Mouse (Mus musculus) embryonic fibroblast, embryonic 13.5 days (primary cell): ENCODE results near the gene Cnih1.

ENCODE experiments used
- CTCF ChIP-seq: IDR thresholded peaks from 2 replicates; pipeline ENCODE4 v1.5.1; 2011; ENCODE audit warnings: mild to moderate bottlenecking, control low read depth, low read length, moderate library complexity, borderline replicate concordance; ENCODE audit not compliant: insufficient read depth
- POLR2A ChIP-seq: IDR thresholded peaks from 2 replicates; pipeline ENCODE4 v1.6.1; 2011; ENCODE audit warnings: low read depth, mild to moderate bottlenecking, control low read depth, low read length, moderate library complexity

DNA sequence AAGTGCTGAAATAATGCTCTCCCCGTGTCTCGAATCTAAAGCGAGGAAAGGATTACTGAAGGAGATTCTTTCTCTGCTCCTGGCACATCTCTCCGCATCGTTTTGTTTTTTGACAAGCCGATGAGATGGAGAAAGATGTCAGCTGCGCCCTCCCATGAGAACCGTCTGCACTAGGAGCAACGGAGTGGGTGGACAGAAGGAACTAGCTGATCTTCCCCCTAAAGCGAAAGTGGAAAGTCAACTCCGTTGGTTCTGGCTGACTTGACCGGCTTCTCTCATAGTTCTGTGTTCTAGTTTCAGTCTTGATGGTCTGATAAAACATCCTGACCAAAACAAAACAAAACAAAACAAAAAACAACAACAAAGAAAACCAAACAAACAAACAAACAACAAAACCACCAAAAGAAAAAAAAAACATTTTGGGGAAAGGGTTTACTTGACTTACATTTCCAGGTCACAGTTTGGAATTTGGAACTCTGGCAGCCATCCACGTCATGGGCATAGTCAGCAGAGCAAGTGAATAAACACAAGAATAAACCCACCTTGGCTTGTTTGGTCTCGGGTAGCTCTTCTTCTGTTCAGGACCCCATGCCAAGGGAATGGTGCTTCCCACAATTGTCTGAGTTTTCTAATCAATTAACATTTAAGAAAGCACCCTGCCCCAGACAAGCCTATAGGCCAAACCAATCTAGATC, 53.3 kb downstream of the Cnih1 start:
- TF ChIP-seq CTCF (no peak), POLR2A (no peak)
